Mouse (Mus musculus) ES-E14 (cell line): ENCODE results near the gene Fscn1. TPM values are rescaled to one million over a fixed set of nuclear protein-coding genes. Genes with fewer than 3 reads are reported as not detected.
A peak's percentile ranks its signal among the peaks of the same experiment; 100 is the strongest.

ENCODE experiments used
- DNase-seq: peaks from one replicate; pipeline ENCODE4 v3.0.0-alpha.2; 2013; ENCODE audit warnings: low read depth, low spot score
- H3K27ac ChIP-seq: 2 replicates; pipeline ENCODE4 v1.5.1; 2012; ENCODE audit warnings: low read depth, mild to moderate bottlenecking, low read length, moderate library complexity, mixed read lengths; ENCODE audit not compliant: poor library complexity, insufficient read depth, severe bottlenecking
- H3K36me3 ChIP-seq: 2 replicates; pipeline ENCODE4 v1.6.1; 2012; ENCODE audit warnings: mild to moderate bottlenecking, low read length, moderate library complexity, mixed read lengths; ENCODE audit not compliant: control insufficient read depth, poor library complexity, insufficient read depth, severe bottlenecking
- H3K4me1 ChIP-seq, 2 experiments: fragments of 150-350 bp in 1 of 2; sonication (generic) in 1 of 2; 2 replicates each; pipeline ENCODE4 v1.6.1; 2012; ENCODE audit warnings: low read length in 2 of 2, mild to moderate bottlenecking in 1 of 2, mixed read lengths in 1 of 2; ENCODE audit not compliant: control insufficient read depth in 2 of 2, insufficient read depth in 2 of 2, poor library complexity in 1 of 2
- H3K4me3 ChIP-seq, 2 experiments: fragments of 150-350 bp in 1 of 2; sonication (generic) in 1 of 2; 2 replicates each; pipeline ENCODE4 v1.5.1; 2012; ENCODE audit warnings: low read length in 2 of 2, low read depth in 1 of 2, mild to moderate bottlenecking in 1 of 2, mixed read lengths in 1 of 2; ENCODE audit not compliant: insufficient read depth in 1 of 2, poor library complexity in 1 of 2, severe bottlenecking in 1 of 2
- H3K9ac ChIP-seq: 2 replicates; pipeline ENCODE4 v1.6.1; 2012; ENCODE audit warnings: low read depth, mild to moderate bottlenecking, low read length, mixed read lengths; ENCODE audit not compliant: poor library complexity, insufficient read depth, severe bottlenecking
- H3K9me3 ChIP-seq: fragments of 150-350 bp; sonication (generic); 2 replicates; pipeline ENCODE4 v1.6.1; 2012; ENCODE audit warnings: low read depth, mild to moderate bottlenecking, low read length; ENCODE audit not compliant: control insufficient read depth, insufficient read depth
- CHD2 ChIP-seq: IDR thresholded peaks from 2 replicates; pipeline ENCODE4 v1.6.1; 2014; ENCODE audit warnings: mild to moderate bottlenecking, low read depth, low read length, inconsistent platforms
- HCFC1 ChIP-seq: IDR thresholded peaks from 2 replicates; pipeline ENCODE4 v1.6.1; 2012; ENCODE audit warnings: low read length, inconsistent platforms, borderline replicate concordance; ENCODE audit not compliant: insufficient read depth
- ZC3H11A ChIP-seq: IDR thresholded peaks from 2 replicates; pipeline ENCODE4 v1.6.1; 2012; ENCODE audit warnings: low read depth, mild to moderate bottlenecking, inconsistent platforms, low read length, borderline replicate concordance
- in situ Hi-C, 2 experiments: fragments of 600-800 bp; cut with MboI; formaldehyde crosslinking; loops; one replicate each; pipeline ENCODE4 v1.15.1; 2025; ENCODE audit warnings: low sequenced_read_pairs in 2 of 2, inconsistent platforms in 1 of 2; ENCODE audit not compliant: unreplicated experiment in 2 of 2
- total RNA-seq: library from RNA; depleted of rRNA; stranded (reverse); fragments of 300-350 nt; gene quantifications from 2 replicates; pipeline ENCODE4 v1.2.3, GENCODE M21; 2012

Fscn1 gene
- total RNA-seq, 1 experiment, result 310 TPM

DNA sequence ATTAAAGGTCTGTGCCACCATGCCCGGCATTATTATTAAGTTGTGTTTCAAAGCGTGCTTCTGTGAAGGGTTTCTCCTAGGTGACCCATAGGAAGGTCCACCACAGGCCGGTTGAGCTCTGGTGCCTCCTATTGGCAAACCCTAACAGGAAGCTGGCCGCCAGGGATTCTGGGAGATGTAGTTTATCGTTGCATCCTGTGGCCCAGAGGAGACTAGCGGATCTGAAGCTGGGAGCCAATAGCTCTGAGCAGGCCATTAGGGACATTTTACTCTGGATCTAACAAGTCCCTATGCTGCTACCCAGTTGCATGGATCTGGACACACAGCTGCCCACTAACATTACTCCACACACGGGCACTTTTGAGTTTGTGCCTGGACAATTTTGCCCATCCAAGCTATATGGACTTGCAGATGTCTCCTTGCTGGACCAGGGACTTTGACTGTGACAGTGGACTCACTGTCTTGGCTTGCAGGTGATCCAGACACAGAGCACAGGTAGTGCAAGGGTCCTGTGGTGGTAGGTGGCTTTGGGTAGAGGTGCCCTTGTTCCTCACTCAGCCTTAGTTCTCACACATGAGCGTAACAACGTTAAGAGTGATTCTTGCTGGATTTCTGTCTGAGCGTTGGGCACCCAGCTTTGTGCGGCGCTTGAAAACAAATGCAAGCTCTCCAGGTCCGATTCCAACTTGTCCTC is 24.4 kb upstream of the Fscn1 start:
- Histone ChIP-seq H3K9ac (no peak overlapping the region), H3K4me1 (peaks cover 0 to 13% of the 10 kb centered on the region in 2 experiments; a peak in 2 of 4 replicates), H3K27ac (no peak overlapping the region), H3K36me3 (no peaks in the 10 kb centered on the region), H3K4me3 (peak overlapping the region in 1 of 2 experiments; percentile 51; a peak in 2 of 4 replicates), H3K9me3 (no peaks in the 10 kb centered on the region)
- in situ Hi-C loops, result loop anchor here (5.0 kb wide), 2 partner anchors 102 to 107 kb away; no protein-coding TSS in a partner anchor
- DNase-seq, result peak; percentile 79
- peak; percentile 95 for TF ChIP-seq HCFC1
- no peak for TF ChIP-seq CHD2

DNA sequence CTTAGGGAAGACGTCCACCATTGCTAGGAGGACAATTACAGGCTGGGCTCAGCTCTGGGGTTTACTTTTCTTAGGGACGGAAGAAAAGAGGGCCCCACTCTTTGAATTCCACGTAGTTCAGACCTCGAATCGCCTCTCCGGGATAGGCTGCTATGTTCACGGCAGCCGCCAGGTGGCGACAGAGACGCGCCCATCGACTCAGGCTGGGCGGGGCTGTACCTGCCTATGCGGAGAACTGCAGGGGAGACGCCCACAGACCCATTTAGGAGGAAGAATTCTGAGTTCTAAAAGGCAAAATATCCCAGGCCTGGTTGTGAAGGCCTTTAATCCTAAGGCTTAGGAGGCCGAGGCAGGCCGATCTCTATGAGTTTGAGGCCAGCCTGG is 23.8 kb upstream of the Fscn1 start:
- H3K4me3 ChIP-seq, result peak overlapping the region in 1 of 2 experiments; percentile 51; a peak in 2 of 4 replicates
- peak; percentile 44; the same call in 1 of the 2 replicates for TF ChIP-seq ZC3H11A
- no peak for TF ChIP-seq CHD2
- DNase-seq, result peak; percentile 69
- peaks cover 0 to 13% of the 10 kb centered on the region in 2 experiments; a peak in 2 of 4 replicates for H3K4me1 ChIP-seq
- in situ Hi-C loops, result loop anchor here (5.0 kb wide), 2 partner anchors 101 to 106 kb away; no protein-coding TSS in a partner anchor
- H3K9ac ChIP-seq, result no peak overlapping the region
- H3K36me3 ChIP-seq, result no peaks in the 10 kb centered on the region
- no peak overlapping the region for H3K27ac ChIP-seq
- H3K9me3 ChIP-seq, result no peaks in the 10 kb centered on the region

DNA sequence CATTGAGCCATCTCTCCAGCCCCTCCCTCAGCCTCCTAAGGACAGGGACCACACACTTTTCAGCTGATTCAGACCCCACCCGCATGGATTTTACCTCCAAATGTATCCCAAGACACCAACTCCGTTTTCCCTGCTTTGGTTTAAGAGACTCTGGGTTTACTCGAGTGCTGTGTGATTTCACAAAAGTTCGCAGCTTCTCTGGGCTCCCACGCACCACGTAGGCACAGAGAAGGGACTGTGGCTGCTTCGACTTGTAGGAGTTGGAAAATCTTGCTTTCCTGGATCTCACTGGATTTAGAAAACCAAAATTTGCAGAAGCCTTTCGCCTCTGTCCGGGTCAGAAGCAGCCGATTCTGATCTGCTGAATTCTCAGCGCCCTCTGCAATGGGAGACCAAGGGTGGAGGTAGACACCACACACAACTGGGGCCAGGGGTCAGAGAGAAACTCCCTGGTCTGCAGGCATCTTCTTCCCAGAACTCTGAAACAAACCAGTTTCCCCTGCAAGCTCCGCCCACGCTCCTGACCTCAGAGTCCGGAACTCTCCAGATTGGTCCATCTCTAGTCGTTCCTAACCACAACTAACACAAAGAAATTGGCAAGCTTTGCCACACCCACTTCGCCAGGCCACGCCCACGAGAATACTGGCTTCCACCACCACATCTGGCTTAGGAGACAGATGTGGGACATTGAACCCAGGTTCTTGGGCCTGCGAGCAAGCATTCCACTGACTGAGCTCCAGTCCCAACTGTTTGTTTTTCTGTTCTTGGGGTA is 22.0 kb upstream of the Fscn1 start:
- Histone ChIP-seq H3K4me3 (peak overlapping the region; percentile 0 to 27; a peak in 2 of 4 replicates), H3K36me3 (no peaks in the 10 kb centered on the region), H3K9me3 (no peaks in the 10 kb centered on the region), H3K4me1 (peaks cover 0 to 16% of the 10 kb centered on the region in 2 experiments; a peak in 2 of 4 replicates), H3K9ac (peak overlapping the region; percentile 64; the same call in 1 of the 2 replicates), H3K27ac (peak overlapping the region; percentile 4; the same call in 1 of the 2 replicates)
- in situ Hi-C loops, result loop anchor here (5.0 kb wide), 2 partner anchors 99 to 104 kb away; no protein-coding TSS in a partner anchor
- DNase-seq, result peak; percentile 97
- no peak for TF ChIP-seq HCFC1

DNA sequence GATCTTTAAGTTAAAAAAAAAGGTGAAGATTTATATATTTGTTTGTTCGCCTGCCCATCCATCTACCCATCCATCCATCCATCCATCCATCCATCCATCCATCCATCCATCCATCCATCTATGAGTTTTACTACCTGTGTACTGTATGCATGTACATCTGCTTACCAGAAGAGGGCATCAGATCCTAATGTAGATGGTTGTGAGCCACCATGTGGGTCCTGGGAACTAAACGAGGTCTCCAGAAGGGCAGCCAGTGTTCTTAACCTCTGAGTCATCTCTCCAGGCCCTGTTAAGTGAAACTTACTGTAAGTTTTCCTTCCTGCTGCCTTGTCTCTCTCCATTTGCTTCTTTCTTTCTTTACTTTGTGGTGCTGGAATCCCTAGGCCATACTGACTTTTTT is 19.8 kb upstream of the Fscn1 start:
- no peak for DNase-seq
- in situ Hi-C loops, result no loop called here
- no peak overlapping the region for H3K9ac ChIP-seq
- peak; percentile 40; the same call in 1 of the 2 replicates for TF ChIP-seq ZC3H11A
- TF ChIP-seq CHD2, result no peak
- H3K4me1 ChIP-seq, result peaks cover 0 to 19% of the 10 kb centered on the region in 2 experiments; a peak in 2 of 4 replicates
- H3K36me3 ChIP-seq, result no peaks in the 10 kb centered on the region
- H3K4me3 ChIP-seq, result no peak overlapping the region
- no peak overlapping the region for H3K27ac ChIP-seq
- no peaks in the 10 kb centered on the region for H3K9me3 ChIP-seq
